Mouse (Mus musculus): ENCODE data around the gene Rab40c. TPM values are rescaled to one million over a fixed set of nuclear protein-coding genes. Genes with fewer than 3 reads are reported as not detected.

Rab40c gene
- polyA plus RNA-seq, 1 experiment: 7.0 TPM

DNA sequence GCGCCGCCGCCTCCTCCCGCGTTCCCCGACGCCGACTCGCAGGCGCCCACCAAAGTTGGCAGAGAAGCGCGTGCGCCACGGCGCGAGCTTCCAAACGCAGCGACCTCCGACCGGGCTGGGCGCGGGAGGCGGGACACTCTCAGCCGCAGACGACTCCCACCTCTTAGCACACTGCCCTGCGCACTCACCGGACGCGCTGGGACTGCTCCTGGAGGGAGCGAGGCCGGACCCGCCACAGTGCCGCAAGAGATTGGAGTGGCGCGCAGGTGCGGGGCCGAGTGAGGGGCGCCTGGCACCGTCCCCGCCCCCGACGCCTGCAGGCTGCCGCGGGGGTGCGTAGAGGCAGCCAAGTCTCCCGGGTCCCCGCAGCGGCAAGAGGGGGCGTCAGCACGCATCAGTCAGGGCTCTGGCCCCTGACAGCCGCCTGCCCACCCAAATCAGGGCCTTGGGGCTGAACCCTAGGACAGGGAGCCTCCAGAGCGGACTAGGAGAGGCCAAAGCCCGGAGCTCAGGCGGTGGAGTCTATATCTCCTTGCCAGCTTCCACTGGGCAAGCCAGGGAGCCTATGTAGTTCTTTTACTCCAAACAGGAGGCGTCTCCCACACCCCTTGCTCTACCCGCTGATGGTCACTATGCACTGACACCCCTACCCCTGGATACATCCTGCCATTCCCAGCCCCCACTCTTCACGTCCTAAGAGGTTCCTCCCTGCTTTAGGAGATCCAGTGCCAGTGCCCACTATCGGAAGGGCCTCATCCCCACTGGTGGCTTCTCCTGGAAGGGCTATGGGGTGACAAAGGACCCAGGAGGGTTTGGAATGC is 32.5 kb upstream of the Rab40c start, which contains the start of gene A930017K11Rik:
A930017K11Rik (minus strand) TSS at position 763 of the 821 bp plus-strand sequence.
- H3K4me3 ChIP-seq (ENCODE audit: insufficient read depth, low read depth, low read length): peak within 1 kb of the TSS; percentile 31
- H3K27ac ChIP-seq (replicated peaks; ENCODE audit: low read depth, low read length): no peak within 1 kb of the TSS
- H3K4me1 ChIP-seq (ENCODE audit: control insufficient read depth, insufficient read depth, insufficient read length, low read length): no peaks in the 10 kb centered on the region

DNA sequence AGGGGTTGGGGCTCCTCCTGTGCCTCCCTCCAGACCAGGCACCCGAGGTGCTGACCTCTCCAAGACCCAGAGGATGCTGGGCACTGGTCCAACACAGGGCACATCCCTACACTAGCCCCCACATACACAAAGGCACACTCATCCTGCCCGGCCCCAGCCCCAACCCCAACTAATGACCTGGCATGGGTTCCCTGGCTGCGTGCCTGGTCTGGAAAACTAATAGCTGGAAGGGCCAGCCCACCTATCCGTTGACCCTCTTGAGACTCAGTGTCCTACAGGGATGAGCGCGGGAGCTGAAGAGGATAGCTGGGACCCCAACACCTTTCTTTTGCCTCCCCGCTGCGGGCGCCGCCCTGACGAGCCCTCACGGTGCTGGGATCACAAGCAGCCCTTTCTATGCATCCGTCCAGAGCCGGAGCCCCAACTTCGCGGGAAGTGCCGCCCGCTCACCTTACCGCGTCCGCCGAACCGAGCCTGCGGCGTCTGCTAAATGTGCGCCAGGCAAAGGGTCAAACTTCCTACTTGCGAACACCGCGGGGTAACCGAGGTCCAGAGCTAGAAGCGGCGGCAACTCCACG is 31.8 kb upstream of the Rab40c start:
- peak overlapping the region; percentile 31 for H3K4me3 ChIP-seq (ENCODE audit: insufficient read depth, low read depth, low read length)
- H3K4me1 ChIP-seq (ENCODE audit: control insufficient read depth, insufficient read depth, insufficient read length, low read length): no peaks in the 10 kb centered on the region
- H3K27ac ChIP-seq (replicated peaks; ENCODE audit: low read depth, low read length): no peak overlapping the region

DNA sequence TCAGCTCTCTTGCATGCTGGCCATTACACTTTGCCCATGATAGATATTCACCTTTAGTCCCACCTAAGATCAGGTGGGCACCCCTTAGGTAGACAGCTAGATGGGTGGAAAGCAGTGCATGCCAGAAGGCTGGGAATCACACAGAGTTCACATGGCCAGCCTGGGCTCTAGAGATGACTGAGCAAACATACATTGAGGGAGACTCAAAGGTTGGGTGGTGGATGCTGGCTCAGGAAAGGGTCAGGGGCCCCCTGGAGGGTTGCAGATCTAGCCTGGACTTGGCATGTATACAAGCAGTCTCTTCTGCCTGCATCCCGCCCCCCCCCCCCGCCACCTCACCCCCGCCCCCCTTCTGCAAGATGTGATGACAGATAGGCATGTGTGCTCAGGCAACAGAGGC is 31.2 kb upstream of the Rab40c start:
- Histone ChIP-seq H3K27ac (replicated peaks; ENCODE audit: low read depth, low read length) (no peak overlapping the region), H3K4me3 (ENCODE audit: insufficient read depth, low read depth, low read length) (no peak overlapping the region), H3K4me1 (ENCODE audit: control insufficient read depth, insufficient read depth, insufficient read length, low read length) (no peaks in the 10 kb centered on the region)

- Histone ChIP-seq H3K4me1 (ENCODE audit: control insufficient read depth, insufficient read depth, insufficient read length, low read length) (no peaks in the 10 kb centered on the region), H3K4me3 (ENCODE audit: insufficient read depth, low read depth, low read length) (no peak overlapping the region), H3K27ac (replicated peaks; ENCODE audit: low read depth, low read length) (no peak overlapping the region)
These were observed 30.5 kb upstream of the Rab40c start for GRCm38 (mm10) chr17:25949981-25950380.

DNA sequence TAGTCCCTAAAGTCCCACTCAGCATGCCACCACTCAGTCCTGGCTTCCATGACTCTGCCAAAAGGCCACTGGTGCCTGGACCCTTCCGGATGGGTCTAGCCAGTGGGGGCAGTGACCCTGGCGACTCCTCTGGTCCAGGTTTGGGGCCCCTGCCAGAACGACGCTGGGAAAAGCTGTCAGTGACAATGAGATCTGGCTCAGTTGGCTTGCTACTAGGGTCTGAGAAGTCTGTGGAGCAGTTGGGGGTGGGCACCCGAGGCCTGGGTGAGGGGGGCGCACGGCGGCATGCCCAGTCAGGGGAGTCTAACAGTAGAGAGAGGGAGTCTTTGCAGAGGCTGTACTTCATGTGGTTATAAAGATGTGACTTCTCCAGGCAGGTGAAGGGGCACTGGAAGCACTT is 28.5 kb upstream of the Rab40c start:
- no peaks in the 10 kb centered on the region for H3K4me1 ChIP-seq (ENCODE audit: control insufficient read depth, insufficient read depth, insufficient read length, low read length)
- H3K4me3 ChIP-seq (ENCODE audit: insufficient read depth, low read depth, low read length): no peak overlapping the region
- no peak overlapping the region for H3K27ac ChIP-seq (replicated peaks; ENCODE audit: low read depth, low read length)

- peaks cover under 1% of the 10 kb centered on the region; the same call in 1 of the 2 replicates for H3K4me1 ChIP-seq (ENCODE audit: control insufficient read depth, insufficient read depth, insufficient read length, low read length)
- H3K4me3 ChIP-seq (ENCODE audit: insufficient read depth, low read depth, low read length): no peak overlapping the region
- H3K27ac ChIP-seq (replicated peaks; ENCODE audit: low read depth, low read length): no peak overlapping the region
These were observed 28.0 kb upstream of the Rab40c start for GRCm38 (mm10) chr17:25947576-25947975.

- Histone ChIP-seq H3K4me1 (ENCODE audit: control insufficient read depth, insufficient read depth, insufficient read length, low read length) (peaks cover 6% of the 10 kb centered on the region; the same call in 1 of the 2 replicates), H3K27ac (replicated peaks; ENCODE audit: low read depth, low read length) (no peak overlapping the region), H3K4me3 (ENCODE audit: insufficient read depth, low read depth, low read length) (no peak overlapping the region)
These were observed 27.4 kb upstream of the Rab40c start for GRCm38 (mm10) chr17:25946891-25947290.

GRCm38 (mm10) chr17:25946349-25946748 is 26.8 kb upstream of the Rab40c start:
- Histone ChIP-seq H3K4me3 (ENCODE audit: insufficient read depth, low read depth, low read length) (no peak overlapping the region), H3K27ac (replicated peaks; ENCODE audit: low read depth, low read length) (no peak overlapping the region), H3K4me1 (ENCODE audit: control insufficient read depth, insufficient read depth, insufficient read length, low read length) (peaks cover 6% of the 10 kb centered on the region; the same call in 1 of the 2 replicates)

GRCm38 (mm10) chr17:25945517-25946155 is 26.1 kb upstream of the Rab40c start:
- no peak overlapping the region for H3K27ac ChIP-seq (replicated peaks; ENCODE audit: low read depth, low read length)
- H3K4me1 ChIP-seq (ENCODE audit: control insufficient read depth, insufficient read depth, insufficient read length, low read length): peaks cover 8% of the 10 kb centered on the region
- H3K4me3 ChIP-seq (ENCODE audit: insufficient read depth, low read depth, low read length): no peak overlapping the region

DNA sequence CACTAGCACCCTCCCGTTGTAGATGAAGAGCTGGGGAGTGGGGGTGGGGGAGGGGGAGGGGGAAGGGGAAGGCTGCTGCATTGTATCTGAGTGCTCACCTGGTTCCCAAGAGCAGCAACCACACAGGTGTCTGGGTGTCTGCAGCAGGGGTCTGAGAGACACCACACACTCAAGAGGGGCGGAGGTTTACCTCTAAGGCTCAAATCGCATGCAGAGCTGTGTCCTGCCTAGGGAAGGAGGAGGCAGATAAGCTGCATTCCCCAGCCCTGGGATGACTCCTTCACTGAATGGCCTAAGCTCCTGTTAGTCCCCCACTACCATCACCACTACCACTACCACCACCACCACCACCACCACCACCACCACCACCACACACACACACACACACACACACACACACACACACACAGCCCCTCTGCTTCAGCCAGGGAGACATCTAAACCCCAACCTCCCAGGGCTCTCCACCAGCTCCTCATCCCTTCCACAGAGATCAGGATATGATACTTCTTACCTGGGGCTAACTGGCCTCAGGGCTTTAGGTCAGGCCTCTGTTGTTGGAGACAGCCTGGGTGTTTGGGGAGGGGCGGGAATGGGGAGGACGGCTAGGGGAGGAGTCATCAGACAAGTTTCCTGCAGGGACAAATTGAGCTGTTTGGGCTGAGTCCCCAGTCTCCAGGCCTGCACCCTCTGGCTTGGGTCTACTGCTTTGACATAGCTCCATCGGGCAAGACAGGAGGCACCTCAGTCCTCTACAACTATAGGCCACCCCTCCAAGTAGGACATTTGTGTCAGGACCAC is 25.0 kb upstream of the Rab40c start, which contains the start of the genes Pigq and Nhlrc4:
Pigq (minus strand) TSS at position 571 of the 798 bp plus-strand sequence.
Nhlrc4 (minus strand) TSS at position 596 of the 798 bp plus-strand sequence.
- H3K4me1 ChIP-seq (ENCODE audit: control insufficient read depth, insufficient read depth, insufficient read length, low read length): peaks cover 10% of the 10 kb centered on the region
- no peak within 1 kb of the TSS for H3K27ac ChIP-seq (replicated peaks; ENCODE audit: low read depth, low read length)
- H3K4me3 ChIP-seq (ENCODE audit: insufficient read depth, low read depth, low read length): no peak within 1 kb of the TSS

DNA sequence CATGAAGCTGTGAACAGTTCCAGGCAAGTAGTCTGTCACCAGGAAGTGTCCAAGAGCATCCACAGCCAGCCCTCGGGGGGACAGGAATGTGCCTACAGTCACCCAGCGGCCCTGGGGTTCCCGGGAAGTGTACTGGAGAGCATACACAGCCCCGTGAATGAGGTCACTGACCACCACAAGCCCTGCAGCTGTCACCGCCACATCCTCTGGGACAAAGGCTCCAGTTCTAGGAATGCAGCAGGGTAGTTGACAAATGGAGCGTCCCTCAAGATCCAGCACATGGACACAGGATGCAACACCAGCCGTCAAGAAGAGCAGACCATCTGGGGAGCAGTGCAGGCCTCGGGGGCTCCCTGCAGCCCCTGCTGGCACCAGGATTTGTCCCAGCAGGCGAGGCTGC is 24.2 kb upstream of the Rab40c start:
- H3K4me3 ChIP-seq (ENCODE audit: insufficient read depth, low read depth, low read length): no peak overlapping the region
- peaks cover 10% of the 10 kb centered on the region for H3K4me1 ChIP-seq (ENCODE audit: control insufficient read depth, insufficient read depth, insufficient read length, low read length)
- H3K27ac ChIP-seq (replicated peaks; ENCODE audit: low read depth, low read length): no peak overlapping the region

GRCm38 (mm10) chr17:25943221-25943620 is 23.7 kb upstream of the Rab40c start:
- Histone ChIP-seq H3K4me3 (ENCODE audit: insufficient read depth, low read depth, low read length) (no peak overlapping the region), H3K4me1 (ENCODE audit: control insufficient read depth, insufficient read depth, insufficient read length, low read length) (peaks cover 10% of the 10 kb centered on the region), H3K27ac (replicated peaks; ENCODE audit: low read depth, low read length) (no peak overlapping the region)

- Histone ChIP-seq H3K27ac (replicated peaks; ENCODE audit: low read depth, low read length) (peak overlapping the region; percentile 68), H3K4me1 (ENCODE audit: control insufficient read depth, insufficient read depth, insufficient read length, low read length) (peaks cover 10% of the 10 kb centered on the region), H3K4me3 (ENCODE audit: insufficient read depth, low read depth, low read length) (peak overlapping the region; percentile 84)
These were observed 23.1 kb upstream of the Rab40c start for GRCm38 (mm10) chr17:25942597-25943151.

- peak overlapping the region; percentile 85 for H3K27ac ChIP-seq (replicated peaks; ENCODE audit: low read depth, low read length)
- H3K4me3 ChIP-seq (ENCODE audit: insufficient read depth, low read depth, low read length): peak overlapping the region; percentile 84
- H3K4me1 ChIP-seq (ENCODE audit: control insufficient read depth, insufficient read depth, insufficient read length, low read length): peaks cover 10% of the 10 kb centered on the region
These were observed 22.1 kb upstream of the Rab40c start for GRCm38 (mm10) chr17:25941511-25942241.

Measured in brown adipose tissue, adult 24 weeks (tissue).